Mouse (Mus musculus) C2C12 (cell line): Measurements from ENCODE around the gene Gm8356. TPM values are rescaled to one million over a fixed set of nuclear protein-coding genes. Genes with fewer than 3 reads are reported as not detected.
"Not testable (repeated sequence)": the region's sequence is repeated elsewhere in the genome, so short reads cannot be mapped to it uniquely, and the experiment has no call there.

Experiments used
- H3K27me3 ChIP-seq: one replicate; pipeline ENCODE4 v1.6.1; 2011; ENCODE audit not compliant: control insufficient read depth, insufficient read depth, insufficient read length
- H3K36me3 ChIP-seq: one replicate; pipeline ENCODE4 v1.6.1; 2011; ENCODE audit not compliant: control insufficient read depth, insufficient read depth
- H3K4me3 ChIP-seq: one replicate; pipeline ENCODE4 v1.5.1; 2011; ENCODE audit warnings: mild to moderate bottlenecking, control low read depth; ENCODE audit not compliant: poor library complexity, insufficient read depth, severe bottlenecking
- H3K79me2 ChIP-seq: one replicate; pipeline ENCODE4 v1.6.1; 2011; ENCODE audit not compliant: control insufficient read depth, insufficient read depth
- H3K79me3 ChIP-seq: one replicate; pipeline ENCODE4 v1.6.1; 2011; ENCODE audit warnings: low read depth, control low read depth
- H3ac ChIP-seq: one replicate; pipeline ENCODE3; 2011; ENCODE audit warnings: low read depth; ENCODE audit not compliant: control insufficient read depth, insufficient read length
- long read RNA-seq, 2 experiments: library from polyadenylated mRNA; unstranded; transcript quantifications; one replicate each; pipeline ENCODE4 v2.0.0; 2019 to 2020
- polyA plus RNA-seq: library from polyadenylated mRNA; unstranded; fragments of >200 nt; fragmentation: generic; extraction: Trizol; gene quantifications from one replicate; pipeline ENCODE4 v1.2.1, GENCODE M21; 2012; ENCODE audit warnings: missing spikeins

Gm8356 gene
- polyA plus RNA-seq, result not detected
- long read RNA-seq, experiment 1, result 0 reads
- long read RNA-seq, experiment 2, result 0 reads

GRCm38 (mm10) chr14:6537190-6537589, at the start of gene Gm8356:
Gene Gm8356, minus strand, starts transcription at chr14:6537290.
- not testable (repeated sequence) for H3K36me3 ChIP-seq, H3K4me3 ChIP-seq, H3K79me2 ChIP-seq, H3ac ChIP-seq, H3K27me3 ChIP-seq, H3K79me3 ChIP-seq

GRCm38 (mm10) chr14:6486331-6486730, 50.8 kb downstream of the Gm8356 start:
- H3K79me3 ChIP-seq, H3K27me3 ChIP-seq, H3ac ChIP-seq, H3K79me2 ChIP-seq, H3K4me3 ChIP-seq, H3K36me3 ChIP-seq: not testable (repeated sequence)

- not testable (repeated sequence) for H3K4me3 ChIP-seq, H3K36me3 ChIP-seq, H3K27me3 ChIP-seq, H3K79me3 ChIP-seq, H3K79me2 ChIP-seq, H3ac ChIP-seq
Measured at GRCm38 (mm10) chr14:6485541-6485940, 51.5 kb downstream of the Gm8356 start.

GRCm38 (mm10) chr14:6482126-6482525, 55.0 kb downstream of the Gm8356 start:
- not testable (repeated sequence) for H3ac ChIP-seq, H3K4me3 ChIP-seq, H3K36me3 ChIP-seq, H3K79me2 ChIP-seq, H3K27me3 ChIP-seq, H3K79me3 ChIP-seq

Other genes with a start within 250 kb of the Gm8356 start
- gene Gm21103, start 232.4 kb downstream of the Gm8356 start, polyA plus RNA-seq, result not detected
- not detected for gene Gm3618, start 193.6 kb downstream of the Gm8356 start, polyA plus RNA-seq
- not detected for gene Gm16440, start 147.0 kb downstream of the Gm8356 start, polyA plus RNA-seq
- gene Gm3591, start 124.8 kb downstream of the Gm8356 start, polyA plus RNA-seq, result not detected
- not detected for gene Gm3594, start 92.7 kb downstream of the Gm8356 start, polyA plus RNA-seq
- gene Gm3629, start 53.3 kb upstream of the Gm8356 start, polyA plus RNA-seq, result not detected
- not detected for gene Gm3460, start 85.1 kb upstream of the Gm8356 start, polyA plus RNA-seq
- not detected for gene Gm10251, start 146.9 kb upstream of the Gm8356 start, polyA plus RNA-seq
- not detected for gene Gm8050, start 183.0 kb upstream of the Gm8356 start, polyA plus RNA-seq
- 1.0 TPM for gene Gm3636, start 205.0 kb upstream of the Gm8356 start, polyA plus RNA-seq
- not detected for gene Gm8362, start 237.1 kb upstream of the Gm8356 start, polyA plus RNA-seq